Mouse (Mus musculus): Measurements from ENCODE around the gene Aktip. TPM values are rescaled to one million over a fixed set of nuclear protein-coding genes. Genes with fewer than 3 reads are reported as not detected.

The Aktip gene
- polyA plus RNA-seq, 1 experiment from 2014 or later: 79.2 TPM

GRCm38 (mm10) chr8:91106271-91106670 lies 93.5 kb downstream of the Aktip start:
- Histone ChIP-seq H3K4me1 (no peaks in the 10 kb centered on the region), H3K9me3 (replicated peaks) (no peaks in the 10 kb centered on the region), H3K36me3 (peaks cover 29% of the 10 kb centered on the region), H3K27me3 (ENCODE audit: low read depth, poor library complexity, severe bottlenecking) (no peaks in the 10 kb centered on the region), H3K27ac (replicated peaks) (no peak overlapping the region), H3K4me3 (no peak overlapping the region)
- no peak for DNase-seq (ENCODE audit: low spot score)
- WGBS: 89% methylated on average over 12 of the region's 12 CpGs

DNA sequence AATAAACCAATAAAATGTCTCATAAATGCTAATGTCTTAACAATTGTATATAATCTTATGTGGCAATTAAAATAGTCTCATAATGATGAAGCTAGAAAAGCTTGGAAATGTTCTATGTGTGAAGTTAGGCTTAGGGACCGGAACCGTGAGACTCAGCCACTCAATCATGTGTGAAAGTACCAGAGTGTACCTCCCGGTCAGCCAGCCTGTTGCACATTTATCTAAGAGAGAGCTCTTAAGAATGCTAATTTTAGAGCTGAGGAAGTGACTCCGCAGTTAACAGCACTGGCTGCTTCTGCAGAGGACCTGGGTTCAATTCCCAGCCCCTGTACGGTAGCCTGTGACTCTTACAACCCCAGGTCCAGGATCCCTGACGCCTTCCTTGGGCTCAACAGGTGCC lies 101.7 kb downstream of the Aktip start:
- no peaks in the 10 kb centered on the region for H3K27me3 ChIP-seq (ENCODE audit: low read depth, poor library complexity, severe bottlenecking)
- WGBS: 94% methylated on average over 6 of the region's 6 CpGs
- no peaks in the 10 kb centered on the region for H3K9me3 ChIP-seq (replicated peaks)
- H3K36me3 ChIP-seq: peaks cover 45% of the 10 kb centered on the region
- DNase-seq (ENCODE audit: low spot score): no peak
- no peak overlapping the region for H3K4me3 ChIP-seq
- no peak overlapping the region for H3K27ac ChIP-seq (replicated peaks)
- H3K4me1 ChIP-seq: no peaks in the 10 kb centered on the region

- Histone ChIP-seq H3K9me3 (replicated peaks) (no peaks in the 10 kb centered on the region), H3K4me3 (no peak overlapping the region), H3K27ac (replicated peaks) (no peak overlapping the region), H3K4me1 (no peaks in the 10 kb centered on the region), H3K27me3 (ENCODE audit: low read depth, poor library complexity, severe bottlenecking) (no peaks in the 10 kb centered on the region), H3K36me3 (peaks cover 48% of the 10 kb centered on the region)
- WGBS: 93% methylated on average over 5 of the region's 5 CpGs
- no peak for DNase-seq (ENCODE audit: low spot score)
These were observed 105.6 kb downstream of the Aktip start for GRCm38 (mm10) chr8:91094135-91094534.

DNA sequence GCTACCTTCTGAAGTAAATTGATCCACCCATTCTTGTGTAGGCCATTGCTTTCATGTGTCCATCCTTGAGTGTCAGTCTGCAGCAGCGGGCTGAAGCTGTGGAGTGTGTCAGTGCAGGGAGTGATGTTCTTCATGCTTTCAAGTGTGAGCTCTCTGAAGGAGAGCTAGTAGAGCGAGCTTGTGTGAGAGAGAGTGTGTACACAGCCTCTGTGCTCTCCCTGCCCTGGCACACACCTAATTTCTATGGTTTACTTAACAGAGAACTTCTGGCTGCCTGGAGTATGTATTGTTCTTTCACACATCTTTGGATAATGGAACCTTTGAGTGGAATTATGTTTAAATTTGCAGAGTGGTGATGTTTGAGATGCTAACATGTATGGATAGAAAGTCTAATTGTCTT lies 110.2 kb downstream of the Aktip start:
- Histone ChIP-seq H3K4me1 (no peaks in the 10 kb centered on the region), H3K36me3 (peaks cover 45% of the 10 kb centered on the region), H3K9me3 (replicated peaks) (no peaks in the 10 kb centered on the region), H3K27ac (replicated peaks) (no peak overlapping the region), H3K27me3 (ENCODE audit: low read depth, poor library complexity, severe bottlenecking) (no peaks in the 10 kb centered on the region), H3K4me3 (no peak overlapping the region)
- no peak for DNase-seq (ENCODE audit: low spot score)
- WGBS: 92% methylated on average over 2 of the region's 2 CpGs

DNA sequence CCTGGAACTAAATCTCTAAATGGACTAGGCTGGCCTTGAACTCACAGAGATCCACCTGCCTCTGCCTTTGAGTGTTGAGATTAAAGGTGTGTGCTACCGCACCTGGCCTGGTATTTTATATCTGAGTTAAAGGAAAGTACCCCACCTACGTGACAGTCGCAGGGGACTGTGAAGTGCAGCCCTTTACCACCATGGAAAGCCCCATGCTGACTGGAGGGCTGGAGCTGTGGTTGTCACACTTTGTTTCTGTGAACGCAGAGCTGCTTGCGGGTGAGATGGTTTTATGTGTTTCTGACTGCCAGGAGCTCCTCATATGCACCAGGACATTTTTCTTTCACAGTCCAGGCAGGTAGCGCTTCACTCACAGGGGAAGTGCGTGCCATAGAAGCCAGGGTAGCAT lies 111.3 kb downstream of the Aktip start:
- DNase-seq (ENCODE audit: low spot score): no peak
- peaks cover 43% of the 10 kb centered on the region for H3K36me3 ChIP-seq
- 93% methylated on average over 7 of the region's 7 CpGs for WGBS

GRCm38 (mm10) chr8:91082428-91082827 lies 117.3 kb downstream of the Aktip start:
- no peak overlapping the region for H3K4me3 ChIP-seq
- no peaks in the 10 kb centered on the region for H3K4me1 ChIP-seq
- peaks cover 39% of the 10 kb centered on the region for H3K36me3 ChIP-seq
- 93% methylated on average over 12 of the region's 12 CpGs for WGBS
- H3K27me3 ChIP-seq (ENCODE audit: low read depth, poor library complexity, severe bottlenecking): no peaks in the 10 kb centered on the region
- DNase-seq (ENCODE audit: low spot score): no peak
- H3K9me3 ChIP-seq (replicated peaks): no peaks in the 10 kb centered on the region
- H3K27ac ChIP-seq (replicated peaks): no peak overlapping the region

More for the DNA sequence above, 111.3 kb downstream of the Aktip start:
- Histone ChIP-seq H3K9me3 (replicated peaks) (no peaks in the 10 kb centered on the region), H3K27me3 (ENCODE audit: low read depth, poor library complexity, severe bottlenecking) (no peaks in the 10 kb centered on the region), H3K27ac (replicated peaks) (no peak overlapping the region), H3K4me1 (no peaks in the 10 kb centered on the region), H3K4me3 (no peak overlapping the region)

DNA sequence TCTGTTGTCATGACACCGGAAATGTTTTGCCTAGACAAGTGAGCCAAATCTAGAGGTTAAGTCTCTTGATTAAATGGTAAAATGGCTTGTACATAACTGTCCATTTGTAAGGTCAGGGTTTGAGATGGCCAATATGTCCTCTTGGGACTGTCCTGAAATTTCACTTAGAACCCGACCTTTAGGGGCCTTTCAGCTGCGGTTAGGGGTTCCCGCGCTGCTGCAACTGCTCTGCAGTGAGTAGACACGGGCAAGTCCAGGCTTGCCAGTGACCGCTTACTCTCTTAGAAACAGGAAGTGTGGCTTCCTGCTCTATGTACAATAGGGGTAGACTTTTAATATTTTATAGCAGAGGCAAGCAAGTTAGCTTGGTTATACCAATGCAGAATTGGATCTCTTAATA lies 117.9 kb downstream of the Aktip start:
- DNase-seq (ENCODE audit: low spot score): no peak
- no peaks in the 10 kb centered on the region for H3K4me1 ChIP-seq
- H3K27me3 ChIP-seq (ENCODE audit: low read depth, poor library complexity, severe bottlenecking): no peaks in the 10 kb centered on the region
- H3K9me3 ChIP-seq (replicated peaks): no peaks in the 10 kb centered on the region
- H3K27ac ChIP-seq (replicated peaks): no peak overlapping the region
- peaks cover 40% of the 10 kb centered on the region for H3K36me3 ChIP-seq
- H3K4me3 ChIP-seq: no peak overlapping the region
- WGBS: 91% methylated on average over 7 of the region's 7 CpGs

GRCm38 (mm10) chr8:91079678-91080077 lies 120.1 kb downstream of the Aktip start:
- Histone ChIP-seq H3K4me3 (no peak overlapping the region), H3K27ac (replicated peaks) (no peak overlapping the region), H3K36me3 (peaks cover 32% of the 10 kb centered on the region), H3K4me1 (no peaks in the 10 kb centered on the region), H3K9me3 (replicated peaks) (no peaks in the 10 kb centered on the region), H3K27me3 (ENCODE audit: low read depth, poor library complexity, severe bottlenecking) (no peaks in the 10 kb centered on the region)
- WGBS: 93% methylated on average over 2 of the region's 2 CpGs
- DNase-seq (ENCODE audit: low spot score): no peak

GRCm38 (mm10) chr8:91077077-91077867 lies 122.5 kb downstream of the Aktip start:
- no peak for DNase-seq (ENCODE audit: low spot score)
- WGBS: 93% methylated on average over 12 of the region's 12 CpGs
- peaks cover 26% of the 10 kb centered on the region for H3K36me3 ChIP-seq
- no peaks in the 10 kb centered on the region for H3K27me3 ChIP-seq (ENCODE audit: low read depth, poor library complexity, severe bottlenecking)
- no peak overlapping the region for H3K27ac ChIP-seq (replicated peaks)
- H3K4me1 ChIP-seq: no peaks in the 10 kb centered on the region
- no peaks in the 10 kb centered on the region for H3K9me3 ChIP-seq (replicated peaks)
- no peak overlapping the region for H3K4me3 ChIP-seq

DNA sequence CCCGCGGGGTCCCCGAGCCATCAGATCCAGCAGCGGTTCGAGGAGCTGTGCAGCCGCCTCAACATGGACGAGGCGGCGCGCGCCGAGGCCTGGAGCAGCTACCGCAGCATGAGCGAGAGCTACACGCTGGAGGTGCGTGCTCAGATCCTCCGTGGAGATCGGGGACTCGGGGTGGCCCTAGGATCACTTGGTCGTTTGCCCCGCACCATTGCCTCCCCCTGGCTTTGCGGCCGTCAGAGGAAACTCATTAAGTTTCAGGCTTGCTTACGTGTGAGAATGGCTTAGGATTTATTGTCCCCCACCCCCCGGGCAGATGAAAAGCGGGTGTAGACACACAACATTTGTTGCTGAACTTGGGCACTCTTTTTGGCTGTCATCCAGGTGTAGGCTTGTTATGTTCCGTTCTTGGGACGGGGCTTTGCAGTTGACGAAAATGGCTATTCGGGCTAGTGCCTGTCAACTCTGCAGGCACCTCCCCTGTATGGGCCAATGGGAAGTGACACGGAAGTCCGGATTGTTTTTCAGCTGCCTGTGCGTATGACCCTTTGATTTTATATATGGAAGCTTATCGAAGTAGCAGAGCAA lies 129.4 kb downstream of the Aktip start:
- Histone ChIP-seq H3K4me3 (peak overlapping the region; percentile 86), H3K9me3 (replicated peaks) (no peaks in the 10 kb centered on the region), H3K27me3 (ENCODE audit: low read depth, poor library complexity, severe bottlenecking) (no peaks in the 10 kb centered on the region), H3K4me1 (peaks cover 25% of the 10 kb centered on the region), H3K27ac (replicated peaks) (peak overlapping the region; percentile 87), H3K36me3 (no peaks in the 10 kb centered on the region)
- peak; percentile 61 for DNase-seq (ENCODE audit: low spot score)
- 2% methylated on average over 34 of the region's 34 CpGs for WGBS

DNA sequence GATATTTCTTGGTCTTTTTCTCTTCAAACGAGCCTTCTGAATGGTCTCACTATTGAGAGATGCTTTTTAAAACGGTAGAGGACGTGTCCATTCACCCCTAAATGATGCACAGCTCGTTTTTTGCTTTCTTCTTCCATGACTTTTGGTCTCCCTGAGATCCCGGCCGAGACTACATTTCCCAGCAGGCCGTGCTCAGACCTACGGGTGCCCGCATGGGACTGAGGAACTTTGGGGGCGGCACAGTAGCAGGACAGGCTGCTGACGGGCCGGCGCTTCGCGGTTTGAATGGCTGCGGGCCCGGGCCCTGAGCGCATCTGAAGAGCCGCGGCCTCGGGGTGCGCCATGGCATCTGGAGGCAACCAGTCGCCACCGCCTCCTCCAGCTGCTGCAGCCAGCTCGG lies 129.9 kb downstream of the Aktip start, which contains the start of gene Rbl2:
Gene Rbl2, plus strand, starts transcription at position 224 of the 400 bp plus-strand sequence.
- peak within 1 kb of the TSS; percentile 86 for H3K4me3 ChIP-seq
- H3K27ac ChIP-seq (replicated peaks): peak within 1 kb of the TSS; percentile 87
- no peaks in the 10 kb centered on the region for H3K27me3 ChIP-seq (ENCODE audit: low read depth, poor library complexity, severe bottlenecking)
- under 1% methylated on average over 25 of the region's 25 CpGs for WGBS
- H3K36me3 ChIP-seq: no peaks in the 10 kb centered on the region
- DNase-seq (ENCODE audit: low spot score): peak; percentile 93
- H3K9me3 ChIP-seq (replicated peaks): no peaks in the 10 kb centered on the region
- H3K4me1 ChIP-seq: peaks cover 25% of the 10 kb centered on the region

- no peak for DNase-seq (ENCODE audit: low spot score)
- 11% methylated on average over 10 of the region's 10 CpGs for WGBS
- no peaks in the 10 kb centered on the region for H3K36me3 ChIP-seq
- peak overlapping the region; percentile 86 for H3K4me3 ChIP-seq
- no peaks in the 10 kb centered on the region for H3K27me3 ChIP-seq (ENCODE audit: low read depth, poor library complexity, severe bottlenecking)
- H3K9me3 ChIP-seq (replicated peaks): no peaks in the 10 kb centered on the region
- H3K27ac ChIP-seq (replicated peaks): peak overlapping the region; percentile 87
- peaks cover 25% of the 10 kb centered on the region for H3K4me1 ChIP-seq
These were observed 130.4 kb downstream of the Aktip start for GRCm38 (mm10) chr8:91069407-91069806.

DNA sequence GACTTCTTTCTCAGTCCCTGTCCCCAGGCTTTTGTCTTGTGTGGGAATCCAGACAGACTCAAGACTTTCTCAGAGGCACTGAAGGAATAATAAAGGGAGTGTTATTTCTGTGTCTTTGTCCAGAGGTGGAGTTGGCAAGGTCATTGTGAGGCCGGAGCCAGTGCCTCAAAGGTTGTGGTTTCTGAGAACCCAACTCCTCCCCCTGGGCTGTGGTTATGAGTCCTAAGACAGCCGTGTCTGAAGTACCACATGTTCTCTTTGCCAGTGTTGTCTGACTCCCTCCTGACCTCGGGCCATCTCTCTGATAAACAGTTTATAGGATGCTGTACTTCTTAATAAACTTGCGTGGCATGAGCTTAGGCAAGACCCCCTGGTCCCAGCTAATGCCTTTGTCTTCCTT lies 134.6 kb downstream of the Aktip start:
- no peaks in the 10 kb centered on the region for H3K36me3 ChIP-seq
- WGBS: 77% methylated on average over 4 of the region's 4 CpGs
- no peaks in the 10 kb centered on the region for H3K27me3 ChIP-seq (ENCODE audit: low read depth, poor library complexity, severe bottlenecking)
- H3K27ac ChIP-seq (replicated peaks): no peak overlapping the region
- peaks cover 9% of the 10 kb centered on the region for H3K4me1 ChIP-seq
- no peaks in the 10 kb centered on the region for H3K9me3 ChIP-seq (replicated peaks)
- no peak for DNase-seq (ENCODE audit: low spot score)
- H3K4me3 ChIP-seq: no peak overlapping the region

Data from midbrain, embryonic 10.5 days (tissue).